Mouse (Mus musculus): ENCODE data around the gene Olfr461.
"Not testable (repeated sequence)": the region's sequence is repeated elsewhere in the genome, so short reads cannot be mapped to it uniquely, and the experiment has no call there.

Gene Olfr461

DNA sequence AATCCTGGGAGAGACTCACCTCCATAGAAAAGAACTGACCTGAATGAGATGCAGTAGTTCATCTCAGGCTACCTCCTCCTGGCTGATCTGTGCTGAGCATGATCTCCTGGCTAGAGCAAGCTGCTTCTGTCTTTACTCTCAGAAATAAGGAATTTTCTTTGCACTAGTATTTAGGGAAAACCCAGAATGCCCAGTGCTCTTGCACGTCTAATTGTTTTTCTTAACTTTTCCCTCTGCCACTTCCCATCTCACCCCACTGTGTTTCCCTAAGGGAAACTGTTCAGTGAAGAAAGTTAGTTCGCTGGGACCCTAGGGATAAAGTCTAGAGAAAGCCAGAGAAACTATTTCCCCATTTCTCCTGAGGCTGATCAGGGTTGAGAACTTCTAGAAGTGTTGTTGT is at the start of gene Olfr461:
Olfr461 (minus strand) TSS at position 101 of the 400 bp plus-strand sequence.
- DNase-seq, result no peak

DNA sequence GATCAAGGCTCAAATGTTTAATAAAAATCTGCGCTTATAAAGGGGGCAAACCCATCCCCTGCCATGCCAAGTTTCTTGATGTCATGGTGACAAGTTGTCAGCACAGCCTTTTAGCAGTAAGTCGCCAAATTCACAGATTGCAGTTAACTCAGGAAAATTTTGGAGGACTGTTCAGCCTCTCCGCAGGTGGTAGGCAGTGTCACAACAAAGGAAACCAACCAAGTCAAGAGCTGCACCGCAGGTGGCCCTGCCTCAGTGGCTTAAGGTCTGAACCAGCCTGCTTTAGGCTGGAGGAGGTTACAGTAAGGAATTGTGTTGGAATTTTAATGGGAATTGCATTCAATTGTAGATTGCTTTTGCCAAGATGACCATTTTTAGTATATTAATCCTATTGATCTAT is 43.7 kb upstream of the Olfr461 start:
- not testable (repeated sequence) for DNase-seq

DNA sequence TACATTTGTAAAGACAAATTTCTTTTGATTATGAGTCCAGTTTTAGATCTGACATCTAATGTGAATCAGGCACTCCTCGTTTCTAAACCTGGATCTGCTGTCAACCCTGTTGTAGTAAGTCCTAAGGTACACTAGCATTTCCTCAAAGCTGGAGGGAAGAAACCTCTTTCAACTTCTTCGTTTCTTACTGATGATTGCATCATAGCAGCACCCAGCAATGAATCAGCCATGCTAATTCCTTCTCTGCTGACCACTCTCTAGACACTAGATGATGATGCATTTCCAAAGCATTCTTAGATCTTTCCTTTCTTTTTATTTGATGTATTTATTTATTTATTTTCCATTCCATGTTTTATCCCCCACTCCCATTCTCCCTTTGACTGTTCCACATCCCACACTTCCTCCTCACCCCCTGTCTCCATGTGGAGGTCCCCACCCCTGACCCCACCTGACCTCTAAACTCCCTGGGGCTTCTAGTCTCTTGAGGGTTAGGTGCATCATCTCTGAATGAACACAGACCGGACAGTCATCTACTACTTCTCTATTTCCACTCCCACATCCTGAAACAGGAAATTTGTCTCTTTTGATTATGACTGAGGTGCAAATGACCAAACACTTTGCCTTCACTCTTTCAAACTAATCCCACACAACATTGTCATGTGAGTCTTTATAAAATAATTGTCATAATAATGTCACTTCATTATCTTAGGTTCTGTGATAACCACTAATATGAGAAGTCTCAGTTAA is 40.1 kb upstream of the Olfr461 start:
- DNase-seq, result no peak

DNA sequence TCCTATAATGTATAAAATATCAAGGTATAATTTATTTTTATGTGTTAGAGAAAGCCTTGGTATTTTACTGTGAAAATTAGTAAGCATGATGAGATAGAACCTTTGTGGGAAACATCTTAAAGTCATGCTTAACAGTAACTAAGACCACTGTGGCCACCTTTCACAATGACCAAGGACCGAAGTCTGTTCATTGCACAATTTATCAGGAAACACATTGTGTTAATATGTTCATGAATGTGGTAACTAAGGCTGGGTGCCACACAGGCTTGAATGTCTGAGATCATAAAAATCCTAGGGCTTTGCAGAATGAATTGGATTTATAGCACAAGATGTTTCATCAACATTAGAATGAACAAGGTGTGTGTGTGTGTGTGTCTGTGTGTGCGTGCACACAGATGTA is 33.5 kb upstream of the Olfr461 start:
- DNase-seq, result no peak

DNA sequence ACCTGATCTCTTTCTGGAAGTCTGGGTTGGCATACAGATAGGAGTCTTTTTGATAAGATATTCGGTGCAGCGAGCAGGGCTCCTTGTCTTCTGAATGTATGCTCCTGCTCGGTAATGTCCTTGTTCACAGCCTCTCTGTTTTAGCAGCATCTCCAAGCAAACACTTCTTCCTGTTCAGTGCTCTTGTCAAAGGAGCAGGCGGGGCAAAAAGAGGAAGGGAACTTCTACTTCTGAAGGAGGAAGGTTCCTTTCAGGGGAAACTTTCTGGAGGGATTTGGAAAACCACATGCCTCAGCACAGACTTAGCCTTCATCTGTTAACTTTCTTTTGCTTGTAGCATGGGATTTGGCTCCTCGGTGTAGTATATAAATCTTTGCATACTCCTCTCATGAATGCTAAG is 30.8 kb upstream of the Olfr461 start, which contains the start of gene Clec5a:
Clec5a (minus strand) TSS at position 177 of the 400 bp plus-strand sequence.
- DNase-seq, result no peak

DNA sequence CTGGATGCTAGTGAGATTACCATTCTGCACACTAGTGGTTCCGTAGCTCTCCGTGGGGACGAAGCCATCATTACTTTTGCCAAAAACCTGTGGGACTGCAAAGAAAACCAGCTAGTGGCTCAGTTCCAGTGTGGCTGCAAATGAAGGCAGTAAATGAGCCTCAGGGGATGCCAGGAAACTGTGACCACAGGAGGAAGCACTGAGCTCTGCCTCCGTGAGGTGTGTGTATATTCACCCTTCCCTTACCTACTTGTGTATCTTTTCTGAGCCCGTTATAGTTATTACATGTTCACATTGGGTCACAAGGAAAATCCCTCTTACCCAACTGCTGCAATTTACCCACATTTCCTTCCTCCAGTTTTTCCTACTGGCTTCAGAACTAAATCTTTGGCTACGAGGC is 29.5 kb upstream of the Olfr461 start:
- DNase-seq, result no peak

DNA sequence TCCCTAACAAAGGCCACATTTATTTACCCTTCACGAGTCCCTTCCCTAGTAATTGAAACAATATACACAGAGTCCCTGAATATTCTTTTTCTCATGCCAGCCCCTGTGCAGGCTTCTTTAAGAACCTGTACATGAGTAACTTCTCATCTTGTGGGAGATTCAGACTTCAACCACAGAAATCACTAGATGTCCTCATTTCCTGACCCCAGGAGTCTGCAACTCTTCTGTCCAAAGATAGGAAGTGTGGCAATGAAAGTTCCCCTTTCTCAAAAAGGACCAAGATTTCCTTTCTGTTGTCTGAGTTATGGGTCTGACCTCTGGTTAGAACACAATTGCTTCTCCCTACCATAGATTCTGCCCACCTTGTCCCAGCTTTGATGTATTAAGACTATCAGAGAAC is 21.5 kb upstream of the Olfr461 start:
- no peak for DNase-seq

DNA sequence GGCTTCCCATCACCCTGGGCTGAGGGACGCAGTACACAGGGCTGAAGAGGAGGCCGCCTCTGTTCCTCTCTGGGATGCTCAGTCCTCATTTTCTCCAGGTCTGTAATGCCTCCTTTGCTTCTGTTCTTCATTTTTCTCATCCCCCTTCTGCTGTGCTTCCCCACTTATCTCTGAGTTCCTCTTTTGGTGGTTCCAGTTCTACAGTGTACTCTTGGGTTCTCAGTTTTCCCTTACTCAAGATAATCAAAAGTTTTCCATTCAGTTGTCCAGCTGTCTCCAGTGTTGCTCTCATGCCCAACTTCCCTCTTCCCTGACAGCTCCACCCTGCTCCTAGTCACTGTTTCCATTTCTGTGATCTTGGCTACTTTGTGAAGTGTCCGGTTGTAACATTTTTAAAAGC is 18.8 kb upstream of the Olfr461 start:
- DNase-seq, result no peak

DNA sequence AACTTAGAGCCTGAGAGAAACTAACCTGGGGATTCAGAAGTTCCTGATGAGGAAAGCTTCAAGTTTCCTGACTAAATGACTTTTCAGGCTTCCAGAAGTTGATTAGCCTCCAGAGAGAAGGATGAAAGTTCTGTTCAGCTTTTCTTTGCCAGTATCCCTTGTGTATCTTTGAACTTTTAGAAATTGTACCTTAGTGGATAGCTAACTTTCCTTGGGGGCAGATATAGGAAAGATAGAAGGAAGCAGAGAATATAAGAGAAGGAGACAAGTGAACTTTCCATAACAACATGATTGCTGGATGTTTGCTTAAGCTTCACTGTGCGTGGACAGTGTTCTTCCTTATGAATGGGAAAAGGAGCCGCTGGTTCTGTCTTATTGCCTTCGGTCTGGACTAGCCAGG is 14.3 kb upstream of the Olfr461 start, which contains the start of gene Olfr460:
Olfr460 (plus strand) TSS at position 301 of the 400 bp plus-strand sequence.
- no peak for DNase-seq

DNA sequence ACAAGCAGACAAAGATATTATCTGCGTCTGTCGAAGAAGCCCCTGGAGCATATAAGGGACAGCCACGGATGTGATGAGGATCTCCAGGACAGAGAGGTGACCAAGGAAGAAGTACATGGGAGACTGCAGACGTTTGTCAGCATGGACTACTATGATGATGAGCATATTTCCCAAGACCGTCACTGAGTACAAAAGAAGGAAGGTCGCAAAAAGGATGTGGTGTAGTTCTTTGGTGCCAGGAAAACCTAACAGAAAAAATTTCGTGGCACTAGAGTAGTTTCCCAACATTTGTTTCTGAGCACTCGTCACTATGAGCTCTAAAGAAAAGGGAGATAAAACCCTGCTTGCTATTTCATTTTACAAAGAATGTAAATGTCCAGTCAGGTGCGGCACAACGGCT is 10.2 kb downstream of the Olfr461 start:
- DNase-seq, result no peak

DNA sequence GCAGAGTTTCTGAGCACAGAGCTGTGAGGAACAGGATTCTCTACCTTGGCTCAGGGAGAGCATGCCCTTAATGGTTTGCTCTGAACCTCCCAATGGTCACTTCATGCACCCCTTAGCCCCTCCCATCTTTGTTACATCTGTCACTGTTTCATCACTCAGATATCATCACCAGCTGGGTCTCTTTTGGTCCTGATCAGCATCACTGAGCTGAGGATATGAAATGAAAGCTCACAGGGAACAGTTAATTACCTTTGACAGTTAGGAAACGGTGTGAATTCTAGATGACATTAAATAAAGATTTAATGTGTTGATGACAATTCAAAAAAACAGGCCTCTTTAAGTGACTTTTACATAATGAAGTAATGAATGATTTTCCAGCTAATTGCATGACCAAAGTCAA is 35.4 kb downstream of the Olfr461 start, which contains the start of gene Prss37:
Prss37 (minus strand) TSS at position 101 of the 400 bp plus-strand sequence.
- DNase-seq, result no peak

DNA sequence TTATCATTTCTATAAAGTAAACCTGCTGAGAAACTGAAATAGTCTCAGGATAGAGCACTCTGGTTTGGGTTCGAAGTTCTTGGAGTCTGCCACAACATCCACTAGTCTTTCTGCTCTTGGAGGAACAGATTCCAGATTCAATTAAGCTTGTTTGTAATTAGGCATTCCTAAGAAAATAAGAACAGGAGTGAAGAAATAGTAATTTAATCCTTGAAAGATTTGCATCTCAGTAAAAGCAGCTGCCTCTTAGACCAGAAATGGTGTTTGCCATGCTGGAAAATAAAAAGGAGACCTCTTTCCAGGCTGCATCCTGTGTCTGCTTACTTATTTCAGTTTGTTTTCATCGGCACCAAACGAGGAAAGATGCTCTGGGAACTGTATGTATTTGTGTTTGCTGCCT is 61.6 kb downstream of the Olfr461 start, which contains the start of gene Tas2r108:
Tas2r108 (plus strand) TSS at position 301 of the 400 bp plus-strand sequence.
- DNase-seq, result no peak

Measured in thymus, postnatal 4 days (tissue).